Mouse (Mus musculus): ENCODE measurements around the gene Plce1.
"Not testable (repeated sequence)": the region's sequence is repeated elsewhere in the genome, so short reads cannot be mapped to it uniquely, and the experiment has no call there.

Gene Plce1

DNA sequence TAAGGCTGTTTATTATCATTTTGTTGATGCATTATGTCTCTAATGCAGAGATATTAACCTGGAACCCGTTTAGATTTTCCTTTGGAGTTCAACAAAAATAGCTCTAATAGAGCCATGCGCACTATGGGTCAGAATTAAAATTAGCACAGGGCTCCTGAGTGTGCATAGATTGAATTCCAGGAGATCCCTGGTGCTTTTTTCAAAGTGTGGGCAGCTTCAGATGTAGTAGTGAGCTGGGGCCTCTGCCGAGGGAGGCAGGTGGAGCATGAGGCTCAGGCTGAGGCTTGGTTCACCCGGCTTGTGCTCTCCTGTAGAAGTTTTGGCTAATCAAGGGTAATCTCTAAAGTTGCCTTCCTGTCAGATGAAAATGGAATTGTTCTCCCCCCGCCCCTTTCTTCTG is 17.3 kb downstream of the Plce1 start:
- no peak for DNase-seq (ENCODE audit: low spot score in 2 of 2)

DNA sequence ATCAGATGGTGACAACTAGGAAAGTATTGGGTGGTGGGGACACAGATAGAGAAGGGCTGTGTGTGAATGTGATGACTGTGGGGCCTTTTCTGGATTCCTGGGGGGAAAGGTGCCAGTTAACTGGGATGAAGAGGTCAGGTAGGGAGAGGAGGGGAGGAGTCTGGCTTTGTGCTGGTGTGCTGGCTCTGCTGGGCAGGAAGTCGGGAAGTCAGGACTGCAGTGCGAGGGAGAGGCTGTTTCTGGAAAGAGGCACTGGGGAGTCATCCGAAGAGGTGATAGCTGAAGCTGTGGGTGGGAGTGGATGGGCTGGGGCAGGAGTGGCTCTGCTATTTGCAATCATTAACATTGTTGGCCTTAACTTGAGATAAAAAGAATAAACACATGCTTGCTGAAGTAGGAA is 23.7 kb downstream of the Plce1 start:
- DNase-seq (ENCODE audit: low spot score in 2 of 2), result no peak

DNA sequence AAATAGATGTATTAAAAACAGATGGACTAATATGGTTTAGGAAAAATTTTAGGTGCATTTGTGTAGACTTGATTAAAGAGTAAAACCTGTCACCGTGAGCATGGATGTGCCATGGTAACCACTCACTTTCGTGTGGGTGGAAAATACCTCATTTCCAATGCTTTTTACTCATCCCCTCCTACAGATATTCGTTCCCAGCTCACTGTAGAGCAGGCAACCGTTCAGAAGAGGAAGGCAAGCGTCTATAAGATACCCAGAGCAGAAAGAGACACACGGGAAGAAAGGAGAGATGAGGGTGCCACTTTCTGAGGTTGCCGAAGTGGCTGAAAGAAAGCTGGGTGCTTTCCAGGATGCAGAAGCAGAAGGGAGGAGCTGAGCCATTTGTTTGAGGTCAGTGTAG is 25.2 kb downstream of the Plce1 start:
- no peak for DNase-seq (ENCODE audit: low spot score in 2 of 2)

DNA sequence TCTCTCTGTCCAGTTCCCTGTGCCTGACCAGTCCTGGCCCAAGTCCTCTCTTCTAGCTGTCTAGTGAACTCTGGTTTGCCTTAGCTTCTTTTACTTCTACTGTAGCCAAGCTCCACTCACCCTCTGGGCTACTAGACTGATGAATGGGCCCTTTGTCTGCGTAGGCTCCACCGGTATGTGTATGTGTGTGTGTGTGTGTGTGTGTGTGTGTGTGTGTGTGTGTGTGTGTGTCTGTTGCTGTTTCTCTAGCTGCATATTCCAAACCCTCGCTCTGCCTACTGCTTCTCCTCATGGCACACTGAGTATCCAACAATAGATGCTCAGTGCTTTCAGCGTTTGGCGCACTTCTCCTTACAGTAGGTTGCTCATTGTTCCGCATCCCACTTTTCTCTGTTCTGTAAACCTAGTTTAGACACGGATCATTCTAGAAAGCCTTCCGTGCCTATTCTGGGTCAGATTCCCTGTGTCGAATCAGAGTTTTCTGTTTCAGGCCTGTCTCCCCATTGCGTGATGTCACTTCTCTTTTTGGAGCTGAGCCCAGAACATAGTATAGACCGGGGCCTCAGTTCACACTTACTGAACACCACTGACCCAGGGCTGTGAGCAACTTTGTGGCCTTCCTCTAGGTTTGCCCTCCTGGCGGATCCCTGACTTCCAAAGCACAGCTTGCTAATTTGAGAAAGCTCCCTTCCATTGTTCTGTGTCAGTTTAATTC is 26.5 kb downstream of the Plce1 start:
- no peak for DNase-seq (ENCODE audit: low spot score in 2 of 2)

DNA sequence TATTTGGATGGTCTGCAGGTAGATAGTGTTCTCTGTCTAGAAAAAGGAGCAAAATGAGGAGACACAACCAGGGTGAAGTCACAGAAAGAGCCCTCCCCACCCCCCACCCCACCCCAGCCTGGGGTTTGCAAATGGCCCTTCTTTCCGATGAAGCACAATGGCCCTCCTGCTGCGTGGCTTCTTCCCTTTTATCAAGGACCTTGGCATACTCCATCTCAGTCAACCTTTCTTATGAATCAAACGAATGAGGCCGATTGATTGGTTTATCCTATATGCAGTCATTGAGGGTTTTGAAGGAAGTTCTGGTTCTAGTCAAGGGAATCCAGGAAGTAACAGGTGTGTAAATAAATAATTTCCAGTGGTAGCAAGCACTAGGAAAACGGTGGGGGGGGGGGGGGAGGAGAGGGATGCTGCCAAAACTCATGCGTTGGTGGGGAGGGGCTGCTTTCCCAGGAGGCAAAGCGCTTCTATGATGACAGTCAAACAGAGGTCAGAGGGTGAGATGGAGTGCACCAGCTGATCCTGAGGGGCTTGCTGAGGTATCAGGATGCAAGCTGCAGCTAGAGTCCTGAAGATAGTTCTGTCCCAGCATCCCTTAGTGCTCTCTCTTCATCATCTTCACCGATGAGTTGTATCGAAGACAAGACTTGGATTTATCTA is 27.2 kb downstream of the Plce1 start:
- no peak for DNase-seq (ENCODE audit: low spot score in 2 of 2)

DNA sequence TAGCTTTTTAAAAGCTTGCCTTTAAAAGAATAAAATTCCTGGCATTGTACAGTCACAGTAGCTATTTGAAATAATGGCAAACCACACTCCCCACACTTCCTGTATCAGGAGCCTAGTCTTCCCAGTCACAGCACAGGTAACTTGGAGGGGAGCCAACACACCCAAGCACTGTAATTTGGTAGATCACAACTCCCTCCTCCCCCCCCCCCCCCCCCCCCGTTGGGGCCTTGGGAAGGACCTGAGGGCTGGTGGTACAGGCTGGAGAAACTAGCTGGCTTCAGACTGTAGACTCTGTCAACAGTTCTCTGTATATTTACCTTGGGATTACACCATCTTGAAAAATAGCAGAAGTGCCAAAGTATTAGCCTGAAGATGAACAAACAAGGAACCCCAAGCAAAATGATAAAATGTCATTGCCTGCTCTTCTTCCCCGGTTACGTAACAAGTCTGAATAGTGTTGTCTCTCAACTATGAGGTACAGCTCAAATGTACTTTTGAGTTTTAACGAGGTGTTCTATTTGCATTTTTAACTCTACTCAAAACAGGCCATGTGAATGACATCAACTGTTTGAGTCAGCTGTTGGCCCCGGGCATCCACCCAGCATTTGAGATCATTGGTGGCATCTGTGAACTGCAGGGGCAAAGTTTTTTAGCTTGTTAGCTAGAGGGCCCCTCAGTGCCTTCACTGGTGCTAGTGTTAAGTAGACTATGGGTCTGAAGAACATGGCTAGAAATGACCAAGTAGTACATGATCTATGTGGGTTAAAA is 33.7 kb downstream of the Plce1 start:
- no peak for DNase-seq (ENCODE audit: low spot score in 2 of 2)

DNA sequence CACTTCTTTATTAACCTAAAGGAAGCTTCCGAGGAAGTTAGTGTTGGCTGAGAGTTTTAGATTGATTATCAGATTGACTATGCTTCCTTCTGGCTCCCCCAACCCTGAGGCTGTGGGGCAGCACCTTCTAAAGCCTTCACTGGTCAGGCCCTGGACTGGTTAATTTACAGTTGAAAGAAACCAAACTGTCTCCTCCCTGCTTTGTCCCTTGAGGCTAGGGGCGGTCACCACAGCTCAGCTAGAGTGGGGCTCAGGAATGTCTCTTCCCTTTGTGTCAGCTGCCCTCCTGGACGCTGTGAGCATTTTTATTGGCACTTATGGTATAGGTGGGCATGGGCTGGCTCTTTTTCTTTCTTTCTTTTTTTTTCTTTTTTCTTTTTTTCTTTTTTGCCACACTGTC is 45.9 kb downstream of the Plce1 start:
- DNase-seq (ENCODE audit: low spot score in 2 of 2), result no peak

DNA sequence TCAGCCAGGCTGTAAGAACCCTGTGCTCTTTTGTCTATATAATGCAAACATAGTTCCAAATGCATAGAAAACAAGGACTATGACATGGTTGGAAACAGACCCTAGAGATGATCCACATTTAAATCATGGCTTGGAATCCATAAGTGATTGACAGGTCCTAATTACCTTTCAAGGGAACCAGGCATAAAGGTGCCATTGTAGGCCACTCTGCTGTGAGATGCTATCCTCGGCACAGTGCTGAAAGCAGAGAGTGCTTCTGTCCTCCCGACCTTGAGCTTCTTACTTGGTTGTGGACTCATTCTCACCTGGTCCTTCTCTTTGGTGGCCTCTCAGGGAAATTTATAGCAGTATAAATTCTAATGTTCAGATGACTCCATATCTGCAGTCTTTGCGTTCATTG is 46.6 kb downstream of the Plce1 start:
- DNase-seq (ENCODE audit: low spot score in 2 of 2), result no peak

DNA sequence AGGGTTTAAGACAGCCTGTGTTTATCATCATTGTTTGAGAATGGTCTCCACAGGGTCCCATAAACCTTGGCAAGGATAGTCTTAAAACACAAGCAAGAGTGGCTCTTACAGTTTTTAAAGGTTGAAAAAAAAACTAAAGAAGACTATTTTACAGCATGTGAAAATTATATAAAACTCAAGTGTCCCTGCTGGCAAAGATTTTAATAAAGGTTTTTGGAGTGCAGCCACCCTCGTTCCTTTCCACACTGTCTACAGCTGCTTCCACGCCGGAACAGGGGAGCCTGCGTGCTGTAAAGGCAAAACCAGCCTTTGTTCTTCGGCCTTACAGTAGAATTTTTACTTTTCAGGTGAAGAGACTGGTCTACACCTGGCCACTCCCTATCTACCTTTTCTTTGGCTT is 52.3 kb downstream of the Plce1 start:
- DNase-seq (ENCODE audit: low spot score in 2 of 2), result no peak

DNA sequence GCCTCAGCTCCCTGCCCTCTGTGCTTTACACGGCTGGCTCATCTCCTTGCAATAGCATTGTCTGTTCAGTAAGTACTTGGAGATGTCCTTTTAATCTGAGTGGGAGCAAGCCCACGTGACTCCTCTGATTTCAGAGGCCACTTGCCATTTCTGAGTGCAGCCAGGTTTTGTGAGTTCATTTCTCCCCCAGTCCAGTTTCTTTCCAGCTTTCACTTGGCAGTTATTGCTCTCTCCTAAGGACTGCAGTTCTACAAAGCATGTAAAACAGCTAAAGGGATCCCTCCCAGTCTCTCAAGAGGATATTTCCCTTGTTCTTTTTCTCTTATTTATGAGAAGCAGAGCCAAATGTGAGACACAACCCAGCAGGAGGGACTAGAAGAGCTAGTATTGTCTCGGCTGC is 58.4 kb downstream of the Plce1 start:
- no peak for DNase-seq (ENCODE audit: low spot score in 2 of 2)

DNA sequence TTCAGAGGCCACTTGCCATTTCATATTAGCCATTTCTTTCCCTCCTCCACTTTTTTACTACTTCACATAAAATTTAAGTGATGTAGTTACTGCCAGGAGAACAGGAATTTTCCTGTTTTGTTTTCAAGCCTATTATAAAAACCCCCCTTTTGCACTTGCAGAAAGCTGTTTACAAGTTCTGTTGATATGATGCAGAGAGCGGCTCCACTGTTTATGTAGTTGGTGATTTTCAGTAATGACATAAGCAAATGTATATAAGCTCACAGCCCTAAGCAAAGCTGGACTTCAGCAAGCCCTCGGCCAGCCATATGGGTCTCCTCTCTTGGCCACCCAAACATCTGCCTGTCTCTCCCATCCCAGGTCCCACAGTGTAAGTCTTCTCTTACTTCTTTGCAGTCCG is 59.6 kb downstream of the Plce1 start:
- no peak for DNase-seq (ENCODE audit: low spot score in 2 of 2)

DNA sequence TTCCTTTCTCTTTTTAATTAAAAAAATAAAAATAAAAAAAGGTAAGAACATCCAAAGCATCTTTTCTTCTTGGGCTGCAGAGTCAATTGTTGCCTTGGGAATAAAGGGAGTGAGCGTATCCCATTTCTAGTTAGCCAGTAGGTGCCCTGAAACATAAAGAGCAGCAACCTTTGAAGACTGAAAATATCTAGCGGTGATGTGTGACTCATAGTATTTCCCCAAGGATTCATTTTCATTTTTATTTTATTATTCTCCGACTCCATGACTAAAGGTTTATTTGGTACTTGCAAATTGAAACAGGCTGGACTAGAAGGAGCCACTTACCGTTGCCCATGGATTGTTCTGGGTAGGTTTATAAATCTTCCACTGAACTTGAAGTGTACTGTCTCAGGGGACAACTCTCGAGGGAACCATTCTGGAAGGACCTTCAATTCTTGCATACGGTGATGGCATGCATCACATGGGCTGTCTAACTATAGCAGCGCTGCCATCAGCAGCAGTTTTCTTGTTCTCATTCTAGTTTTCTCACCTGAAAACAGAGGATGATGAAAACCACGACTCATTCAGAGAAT is 68.7 kb downstream of the Plce1 start:
- no peak for DNase-seq (ENCODE audit: low spot score in 2 of 2)

DNA sequence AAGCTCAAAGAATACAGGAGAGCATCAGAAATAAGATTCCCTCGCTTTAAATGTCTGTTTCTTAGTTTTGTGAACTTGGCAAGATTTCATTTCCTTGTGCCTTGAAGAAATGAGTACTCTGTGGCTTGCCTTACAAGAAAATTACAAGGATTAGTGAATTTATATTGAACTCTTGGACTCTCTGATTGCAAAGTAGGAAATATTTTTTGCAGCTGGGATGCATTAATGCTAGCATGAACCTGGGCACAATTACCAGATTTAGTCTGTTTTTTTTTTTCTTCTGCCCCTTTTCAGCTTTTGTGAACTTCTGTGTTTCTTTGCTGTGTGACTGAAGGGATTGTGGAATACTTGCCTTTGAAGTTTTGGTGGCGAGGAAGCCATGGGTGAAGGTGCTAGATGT is 72.6 kb downstream of the Plce1 start:
- DNase-seq (ENCODE audit: low spot score in 2 of 2), result no peak

DNA sequence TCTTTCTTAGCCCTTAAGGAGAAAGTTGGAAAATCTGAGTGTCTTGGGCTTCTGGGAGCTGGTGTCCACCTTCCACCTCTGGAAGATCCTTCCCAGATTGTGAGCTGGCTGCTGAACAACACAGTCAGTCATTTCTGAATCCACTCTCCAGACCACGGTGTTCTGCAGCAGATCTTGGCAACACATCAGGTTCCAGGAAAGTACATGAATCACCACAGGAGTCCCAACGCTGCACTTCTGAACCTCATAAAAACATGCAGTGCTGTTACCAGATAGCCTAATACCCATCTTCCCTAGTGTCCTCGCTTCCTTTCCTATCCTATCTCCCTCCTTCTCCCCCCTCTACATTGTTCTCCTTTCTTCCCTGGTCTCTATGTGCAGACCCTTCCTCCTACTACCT is 74.5 kb downstream of the Plce1 start:
- no peak for DNase-seq (ENCODE audit: low spot score in 2 of 2)

DNA sequence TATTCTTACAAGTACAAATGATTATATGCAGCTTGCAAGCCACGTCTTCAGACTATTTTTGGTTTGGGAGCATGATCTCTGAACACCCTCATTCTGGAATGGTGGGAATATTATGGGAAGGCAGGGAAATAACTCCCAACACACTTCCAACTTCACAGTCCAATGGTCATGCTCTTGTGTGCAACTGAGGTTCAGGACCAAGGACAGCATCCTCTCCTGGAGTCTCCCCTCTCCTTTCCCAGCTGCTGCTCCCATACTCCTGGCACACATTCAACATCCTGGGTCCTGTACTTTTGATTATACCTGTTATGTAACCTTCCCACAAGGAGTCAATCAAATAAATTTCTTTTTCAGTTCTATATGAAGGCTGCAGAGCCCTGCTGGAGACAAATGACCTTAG is 77.9 kb downstream of the Plce1 start:
- DNase-seq (ENCODE audit: low spot score in 2 of 2), result no peak

DNA sequence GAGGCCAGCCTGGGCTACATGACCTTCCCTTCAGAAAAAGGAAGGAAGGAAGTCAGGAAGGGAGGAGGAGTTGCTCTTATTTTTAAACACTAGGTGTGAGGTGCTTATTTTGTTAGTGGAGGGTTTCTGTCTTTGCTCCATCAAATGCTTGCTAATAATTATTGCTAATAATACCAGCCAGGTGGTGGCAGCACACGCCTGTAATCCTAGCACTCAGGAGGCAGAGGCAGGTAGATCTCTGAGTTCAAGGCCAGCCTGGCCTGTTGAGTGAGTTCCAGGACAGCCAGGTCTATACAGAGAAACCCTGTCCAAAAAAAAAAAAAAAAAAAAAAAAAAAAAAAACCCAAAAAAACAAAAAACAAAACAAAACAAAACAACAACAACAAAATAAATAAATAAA is 81.0 kb downstream of the Plce1 start:
- not testable (repeated sequence) for DNase-seq (ENCODE audit: low spot score in 2 of 2)

DNA sequence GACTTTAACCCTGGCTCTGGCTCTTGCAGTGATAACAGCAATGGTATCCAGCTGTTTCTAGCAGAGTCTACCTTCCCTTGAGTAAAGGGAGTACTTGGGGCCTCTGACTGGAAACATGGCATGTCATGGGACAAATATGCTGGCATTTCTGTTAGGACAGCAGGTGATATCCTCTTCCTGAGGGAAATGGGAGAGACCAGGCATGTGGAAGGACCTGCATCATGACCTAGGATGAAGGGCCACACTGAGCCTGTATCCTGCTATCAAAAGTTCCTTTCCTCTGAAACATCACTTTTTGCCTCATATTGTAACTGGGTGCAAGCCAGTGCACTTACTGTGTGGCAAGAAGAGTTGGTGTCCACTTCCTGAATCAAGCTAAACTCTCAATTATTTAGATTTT is 85.2 kb downstream of the Plce1 start:
- no peak for DNase-seq (ENCODE audit: low spot score in 2 of 2)

DNA sequence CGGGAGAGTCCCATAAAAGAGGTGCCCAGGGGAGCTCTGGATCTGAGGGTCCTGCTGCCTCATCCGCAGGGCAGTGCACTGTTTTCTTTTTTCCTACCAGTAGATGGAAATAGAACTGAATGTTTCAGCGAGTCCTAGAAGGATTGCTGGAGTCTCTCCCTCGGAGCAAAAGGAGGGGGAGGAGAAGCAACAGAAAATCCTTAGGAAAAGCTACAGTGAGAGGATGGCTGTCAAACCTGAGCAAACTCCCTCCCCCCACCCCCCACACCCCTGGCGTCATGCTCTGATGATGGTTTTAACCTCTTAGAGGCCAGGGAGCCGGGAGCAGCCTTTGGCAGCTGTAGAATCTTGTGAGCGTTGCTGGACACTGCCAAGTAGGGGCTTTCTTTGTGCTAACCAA is 85.8 kb downstream of the Plce1 start:
- no peak for DNase-seq (ENCODE audit: low spot score in 2 of 2)

DNA sequence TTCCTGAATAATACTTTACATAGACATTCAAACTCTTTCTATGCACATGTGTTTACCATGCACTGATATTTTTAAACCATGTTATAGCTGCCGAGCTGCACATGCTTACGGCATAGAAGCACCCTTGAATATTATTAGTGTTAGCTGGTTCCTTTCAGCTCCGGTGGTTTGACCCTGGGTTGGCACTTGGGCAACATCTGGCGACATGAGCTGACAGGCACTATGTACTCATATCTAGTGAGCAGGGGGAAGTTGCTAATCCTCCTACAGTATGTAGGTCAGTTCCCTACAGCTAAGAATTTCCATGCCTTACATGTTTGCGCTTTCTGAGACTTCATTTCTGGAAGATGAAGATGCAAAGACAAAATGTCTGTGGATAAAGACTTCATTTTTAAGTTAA is 86.4 kb downstream of the Plce1 start:
- DNase-seq (ENCODE audit: low spot score in 2 of 2), result no peak

DNA sequence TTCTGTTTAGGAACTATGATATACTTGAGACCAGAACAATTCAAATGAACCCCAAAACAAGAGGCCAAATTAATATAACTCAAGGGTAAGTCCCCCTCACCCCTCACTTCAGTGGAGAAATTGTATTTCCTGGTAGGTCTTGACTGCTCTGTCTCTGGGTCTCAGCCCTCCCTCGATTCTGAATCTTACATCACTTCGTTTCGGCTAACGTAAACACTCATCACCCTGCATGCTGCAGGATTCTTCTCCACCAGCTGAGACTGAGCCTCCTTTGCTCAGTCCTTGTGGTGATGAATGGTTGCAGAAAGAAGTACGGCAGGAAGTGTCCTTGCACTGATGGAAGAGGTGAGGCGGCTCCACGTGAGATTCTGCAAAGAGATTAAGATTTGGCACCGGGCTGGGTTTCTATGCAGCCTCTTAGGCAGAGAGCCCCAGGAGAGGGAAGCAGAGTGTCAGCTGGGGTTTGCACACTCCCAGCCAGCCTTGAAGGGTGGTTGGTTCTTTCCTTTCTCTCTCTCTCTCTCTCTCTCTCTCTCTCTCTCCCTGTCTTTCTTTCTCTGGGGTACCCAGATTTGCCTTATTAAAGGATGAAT is 97.7 kb downstream of the Plce1 start:
- no peak for DNase-seq (ENCODE audit: low spot score in 2 of 2)

DNA sequence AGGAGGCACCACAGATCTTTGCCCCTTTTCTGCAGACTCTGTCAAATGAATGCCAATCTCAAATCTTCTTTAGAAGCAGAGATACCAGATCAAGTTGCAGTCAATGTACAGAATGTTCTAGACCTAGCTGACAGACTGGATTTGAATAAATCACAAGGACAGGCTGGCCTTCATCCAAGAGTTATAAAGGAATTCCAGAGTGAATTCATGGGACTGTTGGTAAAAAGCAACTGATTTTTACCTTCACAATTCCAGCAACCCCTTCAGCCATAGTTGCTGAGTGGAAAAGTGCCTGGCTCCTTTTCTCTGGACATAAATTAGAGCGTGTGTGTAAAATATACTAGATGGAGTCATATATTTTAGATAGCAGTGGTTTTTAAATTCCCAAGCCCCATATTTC is 102.0 kb downstream of the Plce1 start:
- DNase-seq (ENCODE audit: low spot score in 2 of 2), result no peak

DNA sequence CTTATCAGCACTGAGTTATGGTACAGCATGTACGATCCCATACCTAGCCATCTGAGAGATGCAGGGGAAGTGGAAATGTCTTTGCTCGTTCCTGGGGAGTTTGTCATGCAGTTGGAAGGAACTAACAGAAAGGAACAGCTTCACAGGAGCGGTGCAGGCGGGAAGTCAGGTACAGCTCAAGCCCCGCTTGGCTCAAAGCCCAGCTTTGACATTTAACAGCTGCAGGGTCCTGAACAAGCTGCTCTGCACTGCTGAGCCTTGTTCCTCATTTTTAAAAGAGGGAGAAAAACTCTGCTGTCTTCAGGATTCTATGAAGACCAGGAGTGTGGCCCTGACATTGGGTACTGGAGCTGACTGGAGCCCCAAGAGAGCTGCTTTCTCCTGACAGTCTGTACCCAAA is 106.7 kb downstream of the Plce1 start:
- DNase-seq (ENCODE audit: low spot score in 2 of 2), result no peak
